Mouse (Mus musculus): Measurements from ENCODE around the gene Bco1. TPM values are rescaled to one million over a fixed set of nuclear protein-coding genes. Genes with fewer than 3 reads are reported as not detected.

The Bco1 gene
- polyA plus RNA-seq, 2 experiments, result 0.25 to 0.48 TPM

DNA sequence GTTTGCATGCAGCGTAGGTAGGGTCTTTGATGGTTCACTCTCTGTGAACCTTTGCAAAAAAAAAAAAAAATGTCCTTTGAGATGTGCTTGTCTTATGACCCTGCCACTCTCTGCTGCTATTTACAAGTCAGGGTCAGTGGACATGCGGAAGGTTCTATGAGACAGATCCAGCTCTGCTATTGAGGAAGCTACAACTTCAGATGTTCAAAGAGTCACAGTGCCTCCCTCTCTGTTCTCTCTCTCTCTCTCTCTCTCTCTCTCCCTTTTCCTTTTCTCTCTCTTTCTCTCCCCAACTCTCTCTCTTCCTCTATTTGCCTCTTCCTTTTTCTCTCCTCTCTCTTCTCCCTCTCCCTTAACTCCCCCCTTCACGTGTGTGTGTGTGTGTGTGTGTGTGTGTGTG is 41.5 kb upstream of the Bco1 start:
- no peak overlapping the region for H3K27ac ChIP-seq (replicated peaks; ENCODE audit: low read depth, low read length)
- H3K4me2 ChIP-seq (replicated peaks; ENCODE audit: low read depth, low read length, severe bottlenecking), result no peak overlapping the region
- DNase-seq (ENCODE audit: low spot score), result no peak
- no peak overlapping the region for H3K9ac ChIP-seq (ENCODE audit: low read depth, low read length, severe bottlenecking)
- no peak for ATAC-seq (ENCODE audit: low FRiP score, low read depth)
- H3K4me1 ChIP-seq (ENCODE audit: control insufficient read depth, insufficient read depth, low read length), result no peaks in the 10 kb centered on the region
- H3K9me3 ChIP-seq (ENCODE audit: control insufficient read depth, low read length), result no peaks in the 10 kb centered on the region
- 84% methylated on average over 3 of the region's 3 CpGs for WGBS
- no peak for TF ChIP-seq POLR2A (IDR thresholded peaks at IDR 0.05; ENCODE audit: borderline replicate concordance, extremely low read depth, insufficient read depth, insufficient read length)
- H3K4me3 ChIP-seq (replicated peaks; ENCODE audit: low read length), result no peak overlapping the region
- H3K27me3 ChIP-seq (ENCODE audit: control insufficient read depth, insufficient read depth, low read length), result no peaks in the 10 kb centered on the region
- no peaks in the 10 kb centered on the region for H3K36me3 ChIP-seq (ENCODE audit: control insufficient read depth, insufficient read depth, low read length)

DNA sequence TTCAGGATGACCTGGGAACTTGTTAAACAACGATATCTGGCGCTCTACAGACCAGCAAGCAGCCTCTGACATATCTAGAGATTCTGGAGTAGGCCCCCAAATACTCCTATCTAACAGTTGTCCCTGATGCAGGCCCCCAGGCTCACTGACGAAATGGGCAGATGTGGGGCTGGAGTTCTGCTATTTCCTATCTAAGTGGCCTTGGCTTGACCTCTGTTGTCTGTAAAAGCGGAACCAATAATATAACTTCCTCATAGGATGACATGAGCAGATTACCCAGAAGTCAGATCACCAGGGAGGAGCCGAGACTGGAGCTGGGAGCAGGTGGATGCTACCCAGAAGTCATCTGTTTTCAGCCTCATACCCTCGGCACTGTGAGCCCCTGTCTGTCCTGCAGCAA is 40.6 kb upstream of the Bco1 start:
- no peak for DNase-seq (ENCODE audit: low spot score)
- no peak overlapping the region for H3K4me2 ChIP-seq (replicated peaks; ENCODE audit: low read depth, low read length, severe bottlenecking)
- no peaks in the 10 kb centered on the region for H3K27me3 ChIP-seq (ENCODE audit: control insufficient read depth, insufficient read depth, low read length)
- no peak overlapping the region for H3K9ac ChIP-seq (ENCODE audit: low read depth, low read length, severe bottlenecking)
- ATAC-seq (ENCODE audit: low FRiP score, low read depth), result no peak
- no peak for TF ChIP-seq POLR2A (IDR thresholded peaks at IDR 0.05; ENCODE audit: borderline replicate concordance, extremely low read depth, insufficient read depth, insufficient read length)
- WGBS, result 62% methylated on average over 6 of the region's 6 CpGs
- no peaks in the 10 kb centered on the region for H3K4me1 ChIP-seq (ENCODE audit: control insufficient read depth, insufficient read depth, low read length)
- no peak overlapping the region for H3K4me3 ChIP-seq (replicated peaks; ENCODE audit: low read length)
- H3K27ac ChIP-seq (replicated peaks; ENCODE audit: low read depth, low read length), result no peak overlapping the region
- H3K9me3 ChIP-seq (ENCODE audit: control insufficient read depth, low read length), result no peaks in the 10 kb centered on the region
- no peaks in the 10 kb centered on the region for H3K36me3 ChIP-seq (ENCODE audit: control insufficient read depth, insufficient read depth, low read length)

DNA sequence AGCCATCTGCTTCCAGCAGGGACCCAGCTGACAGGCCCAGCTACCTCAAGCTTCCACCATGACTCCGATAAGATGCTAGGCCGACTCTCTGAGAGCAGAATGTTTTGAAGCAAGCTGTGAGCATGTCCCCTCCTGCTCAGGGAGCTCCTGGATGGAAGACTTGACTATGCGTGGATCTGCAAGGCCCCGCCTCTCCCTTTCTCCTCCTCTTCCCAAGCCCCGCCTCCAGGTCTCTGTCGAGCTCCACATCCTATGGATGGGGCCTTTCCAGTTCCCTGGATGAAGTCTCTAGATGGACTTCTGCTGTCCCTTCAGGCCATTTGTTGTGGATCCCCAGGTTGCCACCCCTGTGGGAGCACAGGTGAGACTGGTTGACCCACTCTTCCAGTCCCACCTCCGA is 36.6 kb upstream of the Bco1 start:
- H3K36me3 ChIP-seq (ENCODE audit: control insufficient read depth, insufficient read depth, low read length), result no peaks in the 10 kb centered on the region
- no peak overlapping the region for H3K4me2 ChIP-seq (replicated peaks; ENCODE audit: low read depth, low read length, severe bottlenecking)
- no peak for TF ChIP-seq POLR2A (IDR thresholded peaks at IDR 0.05; ENCODE audit: borderline replicate concordance, extremely low read depth, insufficient read depth, insufficient read length)
- no peaks in the 10 kb centered on the region for H3K27me3 ChIP-seq (ENCODE audit: control insufficient read depth, insufficient read depth, low read length)
- H3K27ac ChIP-seq (replicated peaks; ENCODE audit: low read depth, low read length), result no peak overlapping the region
- H3K9ac ChIP-seq (ENCODE audit: low read depth, low read length, severe bottlenecking), result no peak overlapping the region
- DNase-seq (ENCODE audit: low spot score) (no peak), ATAC-seq (ENCODE audit: low FRiP score, low read depth) (no peak)
- peaks cover 4% of the 10 kb centered on the region; the same call in 1 of the 2 replicates for H3K9me3 ChIP-seq (ENCODE audit: control insufficient read depth, low read length)
- no peaks in the 10 kb centered on the region for H3K4me1 ChIP-seq (ENCODE audit: control insufficient read depth, insufficient read depth, low read length)
- no peak overlapping the region for H3K4me3 ChIP-seq (replicated peaks; ENCODE audit: low read length)
- WGBS, result 67% methylated on average over 7 of the region's 7 CpGs

DNA sequence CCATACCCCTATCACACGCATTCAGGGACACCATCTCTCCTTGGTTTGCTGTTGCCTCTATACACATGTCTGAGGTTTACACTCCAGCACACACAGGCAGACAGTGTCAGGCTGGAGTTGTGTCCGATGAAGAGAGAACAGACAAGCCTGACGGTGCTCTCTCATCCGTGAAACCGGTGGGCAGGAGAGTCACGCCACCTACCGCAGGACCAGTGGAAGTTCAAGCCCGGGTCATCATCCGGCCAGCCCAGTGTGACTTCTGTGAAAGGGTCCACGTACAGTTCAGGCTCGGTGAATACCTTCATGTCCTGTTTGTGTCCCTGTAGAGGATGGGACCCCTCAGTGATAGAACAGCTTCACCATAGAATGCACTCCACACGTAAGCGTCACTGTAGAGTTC is 35.3 kb upstream of the Bco1 start:
- Histone ChIP-seq H3K9me3 (ENCODE audit: control insufficient read depth, low read length) (peaks cover 4% of the 10 kb centered on the region; the same call in 1 of the 2 replicates), H3K27ac (replicated peaks; ENCODE audit: low read depth, low read length) (no peak overlapping the region), H3K9ac (ENCODE audit: low read depth, low read length, severe bottlenecking) (no peak overlapping the region), H3K27me3 (ENCODE audit: control insufficient read depth, insufficient read depth, low read length) (no peaks in the 10 kb centered on the region), H3K4me2 (replicated peaks; ENCODE audit: low read depth, low read length, severe bottlenecking) (no peak overlapping the region), H3K36me3 (ENCODE audit: control insufficient read depth, insufficient read depth, low read length) (no peaks in the 10 kb centered on the region), H3K4me3 (replicated peaks; ENCODE audit: low read length) (no peak overlapping the region), H3K4me1 (ENCODE audit: control insufficient read depth, insufficient read depth, low read length) (no peaks in the 10 kb centered on the region)
- DNase-seq (ENCODE audit: low spot score), result no peak
- ATAC-seq (ENCODE audit: low FRiP score, low read depth), result no peak
- WGBS, result 72% methylated on average over 13 of the region's 13 CpGs
- no peak for TF ChIP-seq POLR2A (IDR thresholded peaks at IDR 0.05; ENCODE audit: borderline replicate concordance, extremely low read depth, insufficient read depth, insufficient read length)

DNA sequence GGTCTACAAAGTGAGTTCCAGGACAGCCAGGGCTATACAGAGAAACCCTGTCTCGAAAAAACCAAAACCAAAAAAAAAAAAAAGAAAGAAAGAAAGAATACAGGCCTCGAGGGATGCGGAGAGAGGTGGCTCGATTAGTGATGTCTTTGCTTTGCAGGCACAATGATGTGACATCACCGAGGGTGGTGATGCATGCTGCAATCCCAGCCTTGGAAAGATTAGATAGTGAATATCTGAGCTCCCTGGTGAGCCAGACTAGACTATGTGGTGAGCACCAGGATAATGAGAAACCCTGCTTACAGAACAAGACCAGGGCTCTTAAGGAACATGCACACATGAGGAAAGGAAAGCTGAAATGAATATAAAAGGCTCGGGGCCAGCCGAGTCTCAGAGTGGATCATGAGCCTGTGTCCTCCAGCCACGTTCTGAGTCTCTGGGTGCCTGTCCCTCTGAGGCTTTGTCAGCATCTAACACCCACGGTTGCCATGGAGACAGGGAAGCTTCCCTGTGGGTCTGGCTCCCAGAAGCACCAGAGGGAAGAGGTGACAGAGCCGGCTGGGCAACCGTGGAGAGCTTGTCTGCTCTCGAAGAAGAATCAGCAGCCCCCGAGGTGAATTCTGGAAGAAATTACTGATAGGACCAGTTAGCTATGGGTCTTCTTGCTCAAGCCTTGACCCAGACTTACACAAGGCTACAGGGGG is 34.3 kb upstream of the Bco1 start:
- Histone ChIP-seq H3K27ac (replicated peaks; ENCODE audit: low read depth, low read length) (no peak overlapping the region), H3K36me3 (ENCODE audit: control insufficient read depth, insufficient read depth, low read length) (no peaks in the 10 kb centered on the region), H3K27me3 (ENCODE audit: control insufficient read depth, insufficient read depth, low read length) (no peaks in the 10 kb centered on the region), H3K4me1 (ENCODE audit: control insufficient read depth, insufficient read depth, low read length) (no peaks in the 10 kb centered on the region), H3K9me3 (ENCODE audit: control insufficient read depth, low read length) (peaks cover 4% of the 10 kb centered on the region; the same call in 1 of the 2 replicates), H3K9ac (ENCODE audit: low read depth, low read length, severe bottlenecking) (no peak overlapping the region), H3K4me2 (replicated peaks; ENCODE audit: low read depth, low read length, severe bottlenecking) (no peak overlapping the region), H3K4me3 (replicated peaks; ENCODE audit: low read length) (no peak overlapping the region)
- 63% methylated on average over 13 of the region's 13 CpGs for WGBS
- DNase-seq (ENCODE audit: low spot score), result no peak
- TF ChIP-seq POLR2A (IDR thresholded peaks at IDR 0.05; ENCODE audit: borderline replicate concordance, extremely low read depth, insufficient read depth, insufficient read length), result no peak
- ATAC-seq (ENCODE audit: low FRiP score, low read depth), result no peak

Measured in limb, embryonic 14.5 days (tissue).